Mouse (Mus musculus) cortical plate, adult 2 months (tissue): ENCODE data around the gene Fev. TPM values are rescaled to one million over a fixed set of nuclear protein-coding genes. Genes with fewer than 3 reads are reported as not detected.

Source experiments
- H3K27ac ChIP-seq: fragments of 200-500 bp; 2 replicates; pipeline ENCODE4 v1.5.1; 2012; ENCODE audit warnings: low read length, control low read depth, inconsistent platforms; ENCODE audit not compliant: insufficient read depth
- H3K4me1 ChIP-seq: fragments of 200-500 bp; 2 replicates; pipeline ENCODE4 v1.6.1; 2011; ENCODE audit warnings: low read length; ENCODE audit not compliant: control insufficient read depth, insufficient read depth
- H3K4me3 ChIP-seq: fragments of 200-500 bp; 2 replicates; pipeline ENCODE4 v1.5.1; 2011; ENCODE audit warnings: mild to moderate bottlenecking, low read length, control low read depth; ENCODE audit not compliant: insufficient read depth
- CTCF ChIP-seq: fragments of 200-500 bp; IDR thresholded peaks from 2 replicates; pipeline ENCODE4 v1.5.1; 2011; ENCODE audit warnings: mild to moderate bottlenecking, control low read depth, low read length; ENCODE audit not compliant: insufficient read depth; ENCODE audit errors: extremely low read depth
- POLR2A ChIP-seq: fragments of 200-500 bp; IDR thresholded peaks from 2 replicates; pipeline ENCODE4 v1.6.1; 2011; ENCODE audit warnings: mild to moderate bottlenecking, low read length, control low read depth; ENCODE audit not compliant: insufficient read depth; ENCODE audit errors: extremely low read depth
- polyA plus RNA-seq: library from polyadenylated mRNA; depleted of rRNA; stranded (reverse); fragments of >200 nt; gene quantifications from 2 replicates; pipeline ENCODE4 v1.2.3, GENCODE M21; 2012; rRNA removed

The Fev gene
- polyA plus RNA-seq: not detected in 2 replicates

DNA sequence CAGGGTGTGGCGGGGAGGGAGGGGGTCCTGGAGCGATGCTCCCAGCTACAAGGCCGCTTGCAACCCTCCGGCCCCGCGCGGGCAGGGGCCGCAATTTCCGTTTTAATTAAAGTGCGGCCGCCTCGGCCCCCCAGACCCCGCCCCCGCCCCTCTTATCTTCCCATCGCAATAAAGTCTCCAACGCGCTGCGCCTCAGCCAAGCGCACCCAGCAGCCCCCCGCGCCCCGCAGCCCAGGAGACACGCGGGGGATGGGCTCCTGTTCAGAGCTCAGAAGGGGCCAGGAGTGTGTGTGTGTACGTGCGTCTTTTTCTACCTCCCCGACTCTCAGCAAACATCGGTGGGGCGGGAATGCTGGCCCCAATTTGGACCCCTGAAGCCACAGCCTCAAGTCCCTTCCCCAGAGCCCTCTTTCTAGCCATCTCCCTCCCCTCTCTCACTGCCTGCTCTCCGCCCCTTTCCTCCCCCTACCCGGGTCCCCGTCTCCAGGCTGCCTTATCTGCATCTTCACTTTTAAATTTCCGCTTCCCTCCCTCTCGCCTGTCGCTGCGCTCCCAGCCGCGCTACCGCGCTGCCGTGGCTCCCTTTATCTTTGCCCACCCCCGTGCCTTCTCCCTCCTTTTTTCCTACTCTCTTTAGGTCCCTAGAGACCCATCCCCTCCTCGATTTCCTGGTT lies at the start of gene Fev:
Gene Fev, minus strand, starts transcription at position 51 of the 674 bp plus-strand sequence.
- H3K4me1 ChIP-seq: no peaks in the 10 kb centered on the region
- TF ChIP-seq CTCF (no peak), POLR2A (no peak)
- H3K27ac ChIP-seq: no peak within 1 kb of the TSS
- H3K4me3 ChIP-seq: no peak within 1 kb of the TSS

DNA sequence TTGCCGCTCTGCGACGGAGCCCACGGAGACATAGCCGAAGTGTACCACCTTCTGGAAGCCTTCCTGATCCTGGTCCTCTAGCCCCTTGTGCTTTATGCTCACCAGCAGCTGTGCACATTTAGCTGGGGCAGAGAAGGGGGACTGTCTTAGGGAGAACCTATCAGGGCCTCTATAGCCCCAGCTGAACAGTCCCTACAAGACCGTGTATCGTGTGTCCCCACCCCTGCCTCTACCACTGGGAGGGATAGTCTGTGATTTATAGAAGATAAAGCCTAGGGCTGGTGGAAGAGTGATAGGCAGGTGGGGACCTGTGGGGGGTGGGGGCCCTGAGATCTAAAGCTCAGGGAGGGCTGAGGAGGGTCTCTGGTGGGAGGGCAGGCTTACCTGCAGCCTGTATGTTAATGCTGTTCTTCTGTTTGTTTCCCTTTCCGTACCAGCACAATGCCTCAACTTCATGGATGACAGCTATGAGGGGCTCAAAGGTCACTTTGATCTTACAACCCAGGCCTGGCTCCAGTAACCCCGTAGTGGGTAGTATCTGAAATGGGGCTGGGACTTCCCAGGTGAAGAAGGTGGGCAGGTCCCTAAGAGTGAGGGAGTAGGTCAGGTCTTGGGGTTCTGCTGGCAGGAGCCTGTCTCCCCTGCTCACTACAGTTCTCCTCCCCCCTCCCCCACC lies 42.5 kb upstream of the Fev start:
- TF ChIP-seq POLR2A (no peak), CTCF (no peak)
- Histone ChIP-seq H3K27ac (no peak overlapping the region), H3K4me3 (no peak overlapping the region), H3K4me1 (no peaks in the 10 kb centered on the region)

DNA sequence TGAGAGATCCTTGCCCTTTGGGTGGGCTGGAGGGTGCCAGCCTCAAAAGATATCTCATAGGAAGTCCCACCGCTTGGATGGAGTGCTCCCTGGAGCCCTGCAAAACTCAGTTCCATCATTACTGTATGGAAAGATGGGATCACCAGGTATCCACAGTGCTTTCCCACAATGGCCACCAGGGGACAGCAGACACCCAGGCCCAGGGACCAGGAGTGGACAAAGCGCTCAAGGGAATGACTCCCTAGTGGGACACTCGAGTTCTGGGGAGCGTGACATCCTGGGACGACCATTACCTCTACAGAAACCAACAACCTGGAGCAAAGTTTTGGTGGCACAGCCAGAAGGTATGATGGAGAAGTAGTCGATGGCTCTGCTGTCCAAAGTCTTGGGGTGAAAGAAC lies 41.5 kb upstream of the Fev start:
- TF ChIP-seq CTCF (peak; percentile 95), POLR2A (no peak)
- Histone ChIP-seq H3K27ac (no peak overlapping the region), H3K4me1 (no peaks in the 10 kb centered on the region), H3K4me3 (no peak overlapping the region)

DNA sequence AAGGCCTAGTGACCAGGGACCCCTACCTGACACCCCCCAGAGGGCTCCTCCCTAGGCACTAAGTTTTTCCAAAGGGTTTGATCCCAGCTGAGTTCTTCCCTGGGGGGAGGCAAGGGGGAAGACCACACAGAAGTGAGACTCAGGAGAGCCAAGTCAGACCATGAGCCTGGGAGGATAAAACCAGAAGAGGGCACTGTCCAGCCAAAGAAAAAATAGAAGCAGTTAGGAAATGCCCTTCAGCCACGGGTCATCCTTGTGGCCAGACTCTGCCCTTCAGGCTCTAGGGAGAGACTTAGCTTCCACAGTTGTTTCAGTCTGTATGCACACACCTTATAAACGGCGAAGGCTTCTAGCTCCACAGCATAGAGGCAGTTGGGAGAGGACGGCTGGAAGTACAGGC lies 39.2 kb upstream of the Fev start:
- Histone ChIP-seq H3K4me1 (no peaks in the 10 kb centered on the region), H3K4me3 (no peak overlapping the region), H3K27ac (no peak overlapping the region)
- no peak for TF ChIP-seq CTCF
- TF ChIP-seq POLR2A: no peak

DNA sequence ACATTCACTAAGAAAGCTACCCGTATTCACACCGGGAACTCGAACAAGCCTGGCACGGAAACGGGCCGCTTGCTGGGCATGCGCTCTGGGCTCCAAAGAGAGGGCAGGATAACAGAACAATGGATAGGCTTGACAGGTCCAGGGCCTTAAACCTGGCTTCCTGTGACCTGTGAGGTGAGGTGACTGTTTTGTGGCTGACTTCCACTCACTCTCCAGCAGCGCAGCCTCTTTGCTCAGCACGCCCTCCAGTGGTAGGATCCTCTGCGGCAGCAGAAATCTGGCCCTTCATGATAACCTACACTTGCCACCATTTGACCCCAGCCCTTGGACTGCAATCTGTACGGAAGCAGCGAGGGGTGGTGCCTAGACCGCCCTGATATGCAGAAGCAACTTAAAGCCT lies 30.5 kb upstream of the Fev start:
- TF ChIP-seq CTCF (peak; percentile 47; the same call in 1 of the 2 replicates), POLR2A (no peak)
- Histone ChIP-seq H3K4me3 (no peak overlapping the region), H3K4me1 (no peaks in the 10 kb centered on the region), H3K27ac (no peak overlapping the region)

DNA sequence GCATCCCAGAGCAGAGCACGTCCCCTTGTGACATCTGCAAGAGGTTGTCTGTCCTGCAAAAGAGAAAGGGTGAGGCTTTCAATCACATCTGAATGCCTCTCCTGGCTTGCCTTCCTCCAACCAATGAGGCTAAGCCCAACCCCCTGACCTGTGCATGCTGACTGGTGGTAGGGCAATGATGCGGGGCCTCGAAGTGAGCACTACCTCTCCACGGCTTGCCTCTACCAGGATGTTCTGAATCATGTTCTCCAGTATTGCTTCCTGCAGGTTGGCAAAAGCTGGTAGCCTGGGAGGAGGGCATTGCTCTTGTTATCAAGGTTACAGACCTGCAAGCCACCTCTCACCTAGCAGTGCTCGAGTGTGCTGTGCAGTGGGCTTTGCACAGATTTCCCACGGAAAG lies 17.0 kb upstream of the Fev start:
- no peak for TF ChIP-seq CTCF
- H3K27ac ChIP-seq: no peak overlapping the region
- no peaks in the 10 kb centered on the region for H3K4me1 ChIP-seq
- H3K4me3 ChIP-seq: no peak overlapping the region

DNA sequence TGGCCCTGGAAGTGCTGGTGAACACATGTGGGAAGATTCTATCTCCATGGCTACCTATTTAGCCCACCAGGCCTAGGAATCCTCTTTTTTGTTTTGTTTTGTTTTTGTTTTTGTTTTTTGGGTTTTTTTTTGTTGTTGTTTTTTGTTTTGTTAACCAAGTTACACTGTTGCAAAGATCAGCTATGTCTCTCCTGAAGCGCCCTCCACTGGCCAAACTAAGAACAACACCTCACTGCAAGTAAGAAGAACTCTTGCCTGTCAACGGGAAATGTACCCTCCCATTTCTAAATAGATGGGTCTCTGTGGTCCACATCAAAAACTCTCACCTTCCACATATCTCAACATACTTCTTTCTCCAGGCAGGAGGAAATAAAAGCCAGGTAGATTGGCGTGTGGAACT lies 16.5 kb upstream of the Fev start:
- Histone ChIP-seq H3K27ac (no peak overlapping the region), H3K4me3 (no peak overlapping the region), H3K4me1 (no peaks in the 10 kb centered on the region)
- TF ChIP-seq POLR2A (no peak), CTCF (peak; percentile 52)

DNA sequence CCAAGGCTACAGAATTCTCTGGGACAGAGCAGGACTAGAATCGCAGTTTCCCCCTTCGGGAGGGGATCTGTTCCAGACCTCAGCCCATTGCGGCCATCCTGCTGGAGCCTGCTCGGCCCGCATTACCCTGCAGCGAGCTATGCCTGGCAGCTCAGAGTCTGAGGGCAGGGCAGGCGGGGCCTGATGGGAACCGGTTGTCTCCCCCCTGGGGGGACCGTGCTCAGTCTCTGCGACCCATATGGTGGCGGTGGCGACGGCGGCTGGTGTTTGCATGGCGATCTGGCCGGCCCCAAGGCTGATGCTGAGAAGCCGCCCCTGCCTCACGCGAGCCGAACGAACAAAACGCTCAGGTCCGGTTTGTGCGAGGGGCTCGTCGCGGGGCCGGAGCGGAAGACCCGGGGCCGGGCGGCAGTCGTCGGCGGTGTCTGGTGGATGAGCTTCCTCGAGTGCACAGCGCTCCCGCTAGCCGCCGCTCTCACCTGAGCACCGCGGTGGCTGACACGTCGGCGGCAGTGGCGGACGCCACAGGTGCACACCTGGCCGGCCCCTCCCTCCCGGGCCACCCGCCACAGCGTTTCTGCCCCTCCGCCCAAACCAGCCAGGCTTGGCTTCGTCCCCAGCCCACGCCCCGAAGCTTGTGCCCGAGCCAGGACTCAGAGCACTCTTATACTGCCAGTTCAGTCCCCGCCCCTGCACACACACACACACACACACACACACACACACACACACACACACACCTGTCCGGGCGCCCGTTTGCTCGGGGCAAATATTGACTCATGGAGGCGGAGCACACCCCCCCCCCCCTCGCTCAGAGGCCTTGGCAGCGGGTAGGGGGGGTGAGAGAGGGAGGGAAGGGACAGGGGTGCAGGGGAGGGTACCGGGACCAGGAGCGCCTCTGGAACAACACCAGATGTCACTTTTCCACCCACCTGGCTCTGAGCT lies 15.4 kb upstream of the Fev start:
- H3K4me1 ChIP-seq: no peaks in the 10 kb centered on the region
- H3K4me3 ChIP-seq: no peak overlapping the region
- no peak overlapping the region for H3K27ac ChIP-seq
- TF ChIP-seq POLR2A (no peak), CTCF (no peak)

DNA sequence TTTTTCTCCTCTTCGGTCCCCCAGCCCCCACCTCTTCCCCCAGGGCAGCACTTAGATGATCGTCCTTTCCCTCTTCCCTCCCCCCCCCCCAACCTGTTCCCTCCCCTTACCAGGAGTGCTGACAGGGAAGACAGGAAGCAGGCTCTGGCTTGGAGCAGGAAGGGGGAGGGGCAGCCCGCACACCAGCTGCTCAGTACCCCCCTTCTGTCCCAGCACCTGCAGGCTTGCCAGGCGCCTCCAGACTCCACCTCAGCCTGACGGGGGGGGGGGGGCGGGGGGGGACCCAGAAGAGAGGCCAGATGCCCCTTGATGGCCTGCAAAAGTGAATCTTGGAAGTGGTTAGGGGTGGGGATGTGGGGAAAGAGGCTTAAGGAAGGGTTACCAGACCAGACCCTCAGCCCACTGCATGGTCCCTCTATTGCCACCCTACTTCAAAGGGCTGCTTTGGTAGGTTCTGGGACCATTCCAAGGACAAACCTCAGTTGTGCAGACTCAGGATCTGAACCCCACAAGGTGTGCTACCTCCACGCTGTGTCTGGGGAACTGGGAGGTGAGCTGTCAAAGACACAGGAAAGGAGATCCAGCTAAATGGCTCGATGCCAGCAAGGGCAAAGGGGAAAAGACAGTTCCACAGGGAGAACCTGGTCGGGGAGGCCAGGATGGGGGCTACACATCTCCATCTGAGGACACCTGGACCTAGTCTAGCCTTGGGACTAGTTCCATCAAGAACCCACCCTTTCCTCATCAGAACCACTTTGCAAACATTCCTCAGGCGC lies 13.6 kb upstream of the Fev start:
- Histone ChIP-seq H3K27ac (no peak overlapping the region), H3K4me3 (no peak overlapping the region), H3K4me1 (peaks cover 2% of the 10 kb centered on the region; the same call in 1 of the 2 replicates)
- TF ChIP-seq CTCF (no peak), POLR2A (no peak)

DNA sequence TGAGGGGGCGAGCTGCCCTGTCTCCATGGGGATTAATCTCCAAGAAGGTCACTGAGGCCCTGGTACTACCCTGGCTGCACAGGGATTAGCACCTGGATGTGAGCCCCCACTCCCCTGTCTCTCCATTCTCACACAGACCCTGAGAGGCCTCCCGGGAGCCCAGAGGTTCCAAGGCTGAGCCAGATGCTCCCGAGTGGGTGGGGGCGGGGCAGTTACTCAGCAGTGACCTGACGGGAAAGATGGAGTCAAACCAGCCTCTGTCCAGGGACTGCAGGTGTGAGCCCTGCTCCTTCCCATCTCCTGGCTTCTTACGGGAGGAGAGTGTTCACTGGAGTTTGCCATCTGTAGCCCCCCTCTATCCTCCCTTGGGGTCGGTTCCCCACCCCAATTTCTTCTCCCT lies 12.8 kb upstream of the Fev start:
- Histone ChIP-seq H3K27ac (no peak overlapping the region), H3K4me1 (peaks cover 2% of the 10 kb centered on the region; the same call in 1 of the 2 replicates), H3K4me3 (no peak overlapping the region)
- TF ChIP-seq CTCF: no peak
- no peak for TF ChIP-seq POLR2A
